Mouse (Mus musculus) midbrain, postnatal 0 days (tissue): ENCODE measurements around the gene Mmp2. TPM values are rescaled to one million over a fixed set of nuclear protein-coding genes. Genes with fewer than 3 reads are reported as not detected.
"Not testable (repeated sequence)": the region's sequence is repeated elsewhere in the genome, so short reads cannot be mapped to it uniquely, and the experiment has no call there.

ENCODE experiments used
- ATAC-seq: fragments of 200-750 bp; cut with Nextera tagmentation; 2 replicates; pipeline ENCODE4 v1.8.0; 2017; ENCODE audit warnings: moderate number of reproducible peaks, mild to moderate bottlenecking, moderate TSS enrichment, moderate library complexity; ENCODE audit not compliant: low FRiP score
- DNase-seq: peaks from one replicate; pipeline ENCODE4 v3.0.0-alpha.2; 2015; ENCODE audit warnings: low spot score
- H3K27ac ChIP-seq: fragments of 300-500 bp; sonication (generic); 2 replicates; pipeline ENCODE4 v1.5.1; 2014; ENCODE audit warnings: low read depth, mild to moderate bottlenecking, low read length, mixed read lengths
- H3K27me3 ChIP-seq: fragments of 300-500 bp; sonication (generic); 2 replicates; pipeline ENCODE4 v1.6.1; 2014; ENCODE audit warnings: low read length, control low read depth, mixed read lengths; ENCODE audit not compliant: insufficient read depth
- H3K36me3 ChIP-seq: fragments of 300-500 bp; sonication (generic); 2 replicates; pipeline ENCODE4 v1.6.1; 2014; ENCODE audit warnings: low read length, control low read depth, mixed read lengths; ENCODE audit not compliant: insufficient read depth
- H3K4me1 ChIP-seq: fragments of 300-500 bp; sonication (generic); 2 replicates; pipeline ENCODE4 v1.6.1; 2014; ENCODE audit warnings: mild to moderate bottlenecking, control low read depth, antibody characterized with exemption, low read length, mixed read lengths; ENCODE audit not compliant: insufficient read depth
- H3K4me2 ChIP-seq: fragments of 300-500 bp; sonication (generic); 2 replicates; pipeline ENCODE4 v1.6.1; 2014; ENCODE audit warnings: low read depth, mild to moderate bottlenecking, low read length, mixed read lengths; ENCODE audit not compliant: poor library complexity, severe bottlenecking
- H3K4me3 ChIP-seq: fragments of 300-500 bp; sonication (generic); 2 replicates; pipeline ENCODE4 v1.5.1; 2014; ENCODE audit warnings: low read depth, mild to moderate bottlenecking, low read length, moderate library complexity
- H3K9ac ChIP-seq: fragments of 300-500 bp; sonication (generic); replicated peaks from 2 replicates; pipeline ENCODE4 v1.6.1; 2014; ENCODE audit warnings: mild to moderate bottlenecking, low read length, moderate library complexity, mixed read lengths; ENCODE audit not compliant: poor library complexity, severe bottlenecking
- H3K9me3 ChIP-seq: fragments of 300-500 bp; sonication (generic); 2 replicates; pipeline ENCODE4 v1.6.1; 2016; ENCODE audit warnings: low read length, control low read depth
- CTCF ChIP-seq: IDR thresholded peaks from 2 replicates; pipeline ENCODE4 v1.5.1; 2016; ENCODE audit warnings: antibody characterized with exemption, mild to moderate bottlenecking
- WGBS: fragments of 180-500 bp; shearing (Covaris S2); extraction: QIAGEN DNeasy Blood & Tissue Kit; methylation state at CpG from one replicate; pipeline ENCODE4 v1.1.7; 2014; 5-methylcytosine and 5-hydroxymethylcytosine counted together
- polyA plus RNA-seq: library from polyadenylated mRNA; unstranded; fragments of >200 nt; fragmentation: Nextera tagmentation; extraction: Ambion mirVana; gene quantifications from 2 replicates; pipeline ENCODE4 v1.2.1, GENCODE M21; 2015
- total RNA-seq: library from RNA; depleted of rRNA; stranded (reverse); fragments of >200 nt; gene quantifications from 2 replicates; pipeline ENCODE4 v1.2.3, GENCODE M21; 2014; rRNA removed

Gene Mmp2
- total RNA-seq: 16.1 and 19.2 TPM in 2 replicates
- 14.8 and 16.5 TPM in 2 replicates for polyA plus RNA-seq

GRCm38 (mm10) chr8:92827243-92828034 is at the start of gene Mmp2:
Gene Mmp2, plus strand, starts transcription at chr8:92827291.
- 3% methylated on average over 36 of the region's 37 CpGs for WGBS
- Histone ChIP-seq H3K27me3 (no peaks in the 10 kb centered on the region), H3K36me3 (no peaks in the 10 kb centered on the region), H3K4me1 (peaks cover 7% of the 10 kb centered on the region), H3K4me3 (peak within 1 kb of the TSS; percentile 47), H3K9ac (peak within 1 kb of the TSS; percentile 61), H3K4me2 (peak within 1 kb of the TSS; percentile 81), H3K9me3 (no peaks in the 10 kb centered on the region), H3K27ac (no peak within 1 kb of the TSS)
- TF ChIP-seq CTCF: no peak
- ATAC-seq (no peak; the same call in 1 of the 2 replicates), DNase-seq (no peak)

GRCm38 (mm10) chr8:92780976-92781375 is 46.1 kb upstream of the Mmp2 start:
- no peak overlapping the region for H3K27ac ChIP-seq
- 73% methylated on average over 3 of the region's 3 CpGs for WGBS
- H3K4me2 ChIP-seq: no peak overlapping the region
- H3K9me3 ChIP-seq: no peaks in the 10 kb centered on the region
- no peaks in the 10 kb centered on the region for H3K4me1 ChIP-seq
- H3K9ac ChIP-seq: no peak overlapping the region
- ATAC-seq (no peak), DNase-seq (no peak)
- no peaks in the 10 kb centered on the region for H3K27me3 ChIP-seq
- TF ChIP-seq CTCF: no peak
- no peaks in the 10 kb centered on the region for H3K36me3 ChIP-seq
- no peak overlapping the region for H3K4me3 ChIP-seq

DNA sequence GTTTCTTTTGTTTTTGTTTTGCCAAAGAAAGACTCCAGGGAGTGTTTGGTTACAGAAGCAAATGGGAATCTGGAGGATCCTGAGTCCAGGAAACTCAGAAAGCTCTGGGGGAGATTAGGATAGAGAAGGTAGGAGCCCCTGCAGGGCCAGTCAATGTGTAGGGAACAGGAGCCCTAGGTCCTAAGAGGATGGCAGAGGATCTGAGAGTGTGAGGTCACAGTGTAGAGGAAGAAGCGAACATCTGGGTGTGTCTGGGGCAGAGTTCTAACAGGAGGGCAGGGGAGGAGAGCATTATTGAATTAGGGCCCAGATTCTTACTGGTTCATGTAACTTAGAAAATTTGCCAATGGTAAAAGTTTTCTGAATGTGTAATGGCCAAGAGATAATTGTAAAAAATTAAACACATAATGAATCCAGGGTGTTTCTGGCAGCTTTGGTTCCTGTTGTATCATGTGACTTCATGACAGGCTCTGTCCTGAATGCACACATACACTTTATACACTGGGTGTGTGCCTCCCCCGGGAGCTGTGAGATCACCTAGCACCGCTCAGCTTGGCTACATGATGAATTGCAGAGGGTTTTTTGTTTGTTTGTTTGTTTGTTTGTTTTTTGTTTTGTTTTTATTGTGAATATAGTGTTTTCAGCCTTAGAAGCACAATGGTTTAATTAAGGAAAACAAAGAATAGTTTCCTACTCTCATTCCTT is 43.0 kb upstream of the Mmp2 start:
- Histone ChIP-seq H3K4me3 (no peak overlapping the region), H3K36me3 (no peaks in the 10 kb centered on the region), H3K9me3 (no peaks in the 10 kb centered on the region), H3K27ac (no peak overlapping the region), H3K4me1 (no peaks in the 10 kb centered on the region), H3K9ac (no peak overlapping the region), H3K27me3 (no peaks in the 10 kb centered on the region), H3K4me2 (no peak overlapping the region)
- DNase-seq: no peak
- no peak for TF ChIP-seq CTCF
- WGBS: 78% methylated on average over 3 of the region's 3 CpGs
- no peak for ATAC-seq

GRCm38 (mm10) chr8:92790835-92791234 is 36.3 kb upstream of the Mmp2 start:
- no peak for ATAC-seq
- Histone ChIP-seq H3K27ac (no peak overlapping the region), H3K9me3 (no peaks in the 10 kb centered on the region), H3K27me3 (no peaks in the 10 kb centered on the region), H3K4me2 (no peak overlapping the region), H3K4me1 (no peaks in the 10 kb centered on the region), H3K4me3 (no peak overlapping the region), H3K9ac (no peak overlapping the region), H3K36me3 (no peaks in the 10 kb centered on the region)
- WGBS: 74% methylated on average over 3 of the region's 3 CpGs
- no peak for TF ChIP-seq CTCF
- no peak for DNase-seq

GRCm38 (mm10) chr8:92791999-92792398 is 35.1 kb upstream of the Mmp2 start:
- H3K27ac ChIP-seq, H3K9ac ChIP-seq, DNase-seq, H3K27me3 ChIP-seq, H3K36me3 ChIP-seq, ATAC-seq, H3K4me1 ChIP-seq, H3K9me3 ChIP-seq, H3K4me3 ChIP-seq, H3K4me2 ChIP-seq: not testable (repeated sequence)
- 88% methylated on average over 2 of the region's 2 CpGs for WGBS
- TF ChIP-seq CTCF: peak; percentile 21; the same call in 1 of the 2 replicates
